Mouse (Mus musculus) brown adipose tissue, adult 24 weeks (tissue): ENCODE measurements around the gene Wdfy3. TPM values are rescaled to one million over a fixed set of nuclear protein-coding genes. Genes with fewer than 3 reads are reported as not detected.
"Not testable (repeated sequence)": the region's sequence is repeated elsewhere in the genome, so short reads cannot be mapped to it uniquely, and the experiment has no call there.

Experiments
- H3K27ac ChIP-seq: fragments of 200-500 bp; replicated peaks from 2 replicates; pipeline ENCODE4 v1.5.1; 2012; ENCODE audit warnings: low read depth, mild to moderate bottlenecking, low read length
- H3K4me1 ChIP-seq: fragments of 200-500 bp; 2 replicates; pipeline ENCODE4 v1.6.1; 2012; ENCODE audit warnings: low read length, mixed read lengths; ENCODE audit not compliant: control insufficient read depth, insufficient read depth, insufficient read length
- H3K4me3 ChIP-seq: fragments of 200-500 bp; 2 replicates; pipeline ENCODE4 v1.5.1; 2012; ENCODE audit warnings: low read depth, mild to moderate bottlenecking, low read length, moderate library complexity; ENCODE audit not compliant: insufficient read depth
- polyA plus RNA-seq: library from polyadenylated mRNA; stranded (reverse); fragments of >200 nt; gene quantifications from 2 replicates; pipeline ENCODE4 v1.2.4, GENCODE M21; 2012; ENCODE audit not compliant: missing spikeins, insufficient read depth, insufficient read length

Gene Wdfy3
- polyA plus RNA-seq, 1 experiment = 9.1 TPM

DNA sequence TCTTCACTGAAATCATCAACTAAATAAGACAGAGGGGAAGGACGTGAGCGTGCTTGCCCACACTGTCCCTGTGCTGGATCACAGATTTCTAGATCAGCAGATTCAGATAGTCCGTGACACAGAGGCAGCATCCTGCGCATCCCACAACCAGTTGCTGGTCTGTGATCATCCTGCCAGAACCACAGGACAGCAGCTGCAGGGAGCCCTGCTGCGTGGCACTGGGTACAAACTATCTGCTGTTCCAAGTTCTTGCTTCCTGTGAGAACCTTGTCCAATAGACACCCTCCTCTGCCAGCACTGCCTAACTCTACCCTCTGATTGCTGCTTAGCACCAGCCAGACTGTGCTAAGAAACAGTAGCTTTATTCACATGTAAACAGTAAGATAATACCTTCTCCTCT lies 150.2 kb downstream of the Wdfy3 start:
- no peaks in the 10 kb centered on the region for H3K4me1 ChIP-seq
- no peak overlapping the region for H3K27ac ChIP-seq
- no peak overlapping the region for H3K4me3 ChIP-seq

DNA sequence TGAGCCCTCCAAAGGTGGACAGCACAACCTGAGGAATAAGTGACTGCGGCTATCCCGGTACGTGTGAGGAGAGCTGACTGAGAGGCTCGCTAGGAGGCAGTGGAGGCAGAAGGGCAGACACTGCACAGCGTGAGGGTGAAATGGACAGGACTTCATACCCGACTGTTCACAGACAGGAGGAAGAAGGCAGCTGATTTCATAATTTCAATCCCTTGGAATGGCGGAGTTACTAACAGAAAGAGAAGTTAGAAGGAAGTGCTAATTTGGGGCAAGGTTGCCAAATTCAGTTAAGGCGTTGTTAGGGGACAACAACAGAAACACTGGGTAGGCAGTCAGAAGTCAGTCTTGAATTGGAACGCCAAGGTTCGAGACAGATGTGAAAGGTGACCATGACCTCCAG lies 160.3 kb downstream of the Wdfy3 start:
- Histone ChIP-seq H3K4me3 (no peak overlapping the region), H3K27ac (no peak overlapping the region), H3K4me1 (no peaks in the 10 kb centered on the region)

DNA sequence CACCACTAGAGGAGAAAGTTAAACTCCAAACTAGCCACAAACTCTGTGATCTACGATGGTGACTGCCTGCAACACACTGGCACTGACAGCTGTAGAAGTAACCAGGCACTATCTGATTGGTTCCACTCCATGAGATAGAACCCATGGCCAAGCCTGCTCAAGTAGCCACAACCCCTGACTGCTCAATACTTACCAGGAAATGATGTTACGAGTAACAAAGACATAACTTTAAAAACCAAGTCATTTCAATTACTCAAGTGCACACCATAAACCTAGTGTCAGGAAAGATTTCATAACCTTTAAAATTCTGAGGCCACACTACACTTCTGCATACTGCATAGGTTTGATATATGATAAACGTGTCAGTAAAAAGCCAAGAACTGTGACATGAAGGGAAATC lies 164.1 kb downstream of the Wdfy3 start:
- H3K4me3 ChIP-seq = no peak overlapping the region
- H3K4me1 ChIP-seq = no peaks in the 10 kb centered on the region
- H3K27ac ChIP-seq = no peak overlapping the region

DNA sequence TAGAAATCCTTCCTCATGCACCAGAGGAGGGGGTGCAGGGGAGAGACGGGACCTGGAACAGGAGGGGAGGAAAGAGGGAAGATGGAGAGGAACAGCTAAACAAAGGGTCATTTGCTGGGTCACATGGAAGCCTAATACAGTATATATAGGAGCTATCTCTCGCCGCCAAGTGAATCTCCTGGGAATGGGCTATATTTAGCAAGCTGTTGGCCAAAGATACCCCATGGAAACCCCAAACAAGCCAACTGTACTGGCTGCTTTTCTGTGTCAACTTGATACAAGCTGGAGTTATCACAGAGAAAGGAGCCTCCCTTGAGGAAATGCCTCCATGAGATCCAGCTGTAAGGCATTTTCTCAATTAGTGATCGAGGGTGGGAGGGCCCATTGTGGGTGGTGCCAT lies 164.9 kb downstream of the Wdfy3 start:
- H3K4me3 ChIP-seq, H3K27ac ChIP-seq, H3K4me1 ChIP-seq: not testable (repeated sequence)

GRCm38 (mm10) chr5:101902686-101903085 lies 167.0 kb downstream of the Wdfy3 start:
- H3K27ac ChIP-seq = no peak overlapping the region
- no peak overlapping the region for H3K4me3 ChIP-seq
- H3K4me1 ChIP-seq = no peaks in the 10 kb centered on the region

DNA sequence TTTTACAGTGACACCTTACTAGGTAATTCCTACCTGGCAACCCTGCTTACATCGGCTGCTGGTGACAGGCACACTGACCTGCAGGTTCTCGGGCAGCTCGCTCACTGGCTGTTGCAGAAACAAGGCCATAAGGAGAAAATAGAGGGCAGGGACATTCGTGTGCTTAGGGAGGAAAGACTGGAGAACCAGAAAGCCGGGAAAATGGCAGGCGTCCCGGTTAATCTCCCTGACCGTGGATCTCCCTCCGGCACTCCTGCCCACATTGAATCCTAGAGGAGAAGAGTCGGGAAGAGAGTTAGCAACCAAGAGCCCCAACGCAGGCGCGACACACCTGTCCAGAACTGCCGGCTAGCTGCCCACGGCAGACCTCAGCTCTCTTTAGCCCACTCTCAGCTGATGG lies 169.7 kb downstream of the Wdfy3 start:
- Histone ChIP-seq H3K4me3 (no peak overlapping the region), H3K27ac (no peak overlapping the region), H3K4me1 (no peaks in the 10 kb centered on the region)

DNA sequence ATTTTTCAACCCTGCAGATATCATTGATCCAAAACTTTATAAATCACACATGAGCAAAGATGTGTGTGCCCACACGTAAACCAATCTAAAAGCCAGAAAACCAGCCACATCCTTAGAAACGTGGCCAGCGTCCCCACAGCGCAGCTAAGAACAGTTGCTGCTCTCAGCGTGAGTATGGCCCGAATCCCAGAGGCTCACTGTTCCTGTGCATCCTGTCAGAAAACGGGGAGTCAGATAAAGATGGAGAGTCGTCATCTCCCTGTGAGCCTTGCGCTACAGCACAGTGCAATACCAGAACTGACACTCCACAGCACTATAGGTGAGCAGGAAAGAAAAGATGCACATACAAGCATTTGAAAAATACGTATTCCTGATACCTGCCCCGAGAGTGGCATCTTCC lies 172.9 kb downstream of the Wdfy3 start:
- Histone ChIP-seq H3K4me3 (no peak overlapping the region), H3K4me1 (no peaks in the 10 kb centered on the region), H3K27ac (no peak overlapping the region)

- Histone ChIP-seq H3K4me3 (no peak overlapping the region), H3K4me1 (no peaks in the 10 kb centered on the region), H3K27ac (no peak overlapping the region)
These were observed 173.7 kb downstream of the Wdfy3 start for GRCm38 (mm10) chr5:101895717-101896645.

DNA sequence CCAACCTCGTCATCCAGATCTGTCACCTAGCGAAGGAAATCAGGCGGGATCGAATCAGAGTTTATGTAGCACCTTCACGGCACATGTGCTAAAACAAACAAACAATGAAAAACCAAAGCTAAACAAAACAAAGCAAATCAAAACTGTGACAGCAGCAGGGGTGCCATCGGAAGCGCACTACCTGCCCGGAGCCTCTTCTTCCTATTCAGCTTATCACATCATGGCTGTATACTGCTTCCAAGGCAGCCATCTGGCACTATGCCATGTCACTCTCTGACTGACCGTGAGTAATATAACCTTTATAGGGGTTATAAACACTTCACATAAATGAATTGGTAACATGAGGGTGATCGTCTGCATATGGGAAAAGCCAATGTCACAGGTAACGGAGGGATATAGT lies 174.6 kb downstream of the Wdfy3 start:
- Histone ChIP-seq H3K27ac (no peak overlapping the region), H3K4me1 (no peaks in the 10 kb centered on the region)

DNA sequence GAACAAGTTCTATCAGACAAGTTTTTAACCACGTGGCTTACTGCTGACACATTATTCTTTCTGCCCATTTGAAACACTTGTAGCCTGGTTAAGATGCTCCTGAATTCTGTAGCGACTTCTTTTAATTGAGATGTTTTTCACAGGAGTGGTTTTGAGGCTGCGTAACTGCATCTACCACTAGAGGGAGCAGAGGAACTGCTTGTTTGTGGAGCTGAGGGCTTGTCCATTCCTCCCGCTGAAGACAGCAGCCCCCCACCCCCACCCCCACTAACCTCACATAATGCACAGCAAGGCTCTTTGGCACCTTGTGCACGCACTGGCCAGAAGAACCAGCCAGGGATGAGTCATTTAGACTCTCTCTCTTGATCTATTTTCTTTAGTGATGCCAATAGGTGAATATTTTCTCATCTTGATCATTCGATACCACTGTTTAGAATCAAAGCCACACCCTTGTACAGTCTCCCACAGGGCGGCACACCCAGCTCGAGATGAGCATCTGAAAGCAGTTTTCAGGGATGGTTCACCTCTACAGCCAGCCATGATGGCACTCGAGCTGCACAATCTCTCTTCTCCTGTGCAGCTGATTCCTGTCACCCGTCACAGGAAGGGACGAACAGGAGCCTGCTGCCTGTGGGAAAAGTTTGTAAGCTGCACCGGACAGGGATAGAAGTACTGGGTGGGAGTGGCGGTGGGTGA lies 175.8 kb downstream of the Wdfy3 start:
- Histone ChIP-seq H3K4me1 (no peaks in the 10 kb centered on the region), H3K27ac (no peak overlapping the region), H3K4me3 (no peak overlapping the region)

More for the DNA sequence above, 174.6 kb downstream of the Wdfy3 start:
- H3K4me3 ChIP-seq = no peak overlapping the region

DNA sequence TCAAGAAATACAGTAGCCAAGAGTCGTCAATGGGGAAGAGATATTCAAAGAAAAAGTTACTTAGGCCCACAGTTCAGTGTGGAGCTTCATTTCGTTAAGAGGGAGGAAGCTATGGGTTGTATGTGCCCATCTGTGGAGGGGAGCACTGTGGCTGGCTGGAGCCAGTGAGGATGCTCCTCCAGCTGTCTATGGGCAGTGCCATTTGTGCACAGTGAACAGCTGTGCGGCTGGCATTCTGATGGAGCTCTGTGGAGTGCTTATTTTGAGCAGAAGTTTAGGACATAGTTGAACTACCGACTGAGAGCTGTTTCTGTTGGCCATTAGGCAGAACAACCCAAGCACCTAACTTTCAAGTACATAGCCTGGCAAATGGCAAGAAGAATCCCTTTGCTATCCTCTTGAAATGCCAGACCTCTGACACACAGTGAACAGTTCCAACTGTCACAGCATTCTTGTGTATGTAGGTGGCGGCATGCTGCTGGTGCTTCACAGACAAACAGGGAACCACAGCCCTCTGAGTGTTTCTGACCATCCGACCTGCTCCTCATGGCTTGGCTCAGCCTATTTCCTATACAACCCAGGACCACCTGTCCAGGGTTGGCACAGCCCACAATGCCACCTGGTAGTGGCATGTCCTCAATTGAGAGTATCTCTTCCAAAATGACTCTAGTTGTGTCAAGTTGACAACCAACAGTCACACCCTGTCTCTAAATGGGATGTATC lies 177.9 kb downstream of the Wdfy3 start:
- Histone ChIP-seq H3K27ac (no peak overlapping the region), H3K4me1 (no peaks in the 10 kb centered on the region), H3K4me3 (no peak overlapping the region)

GRCm38 (mm10) chr5:101887989-101888388 lies 181.7 kb downstream of the Wdfy3 start:
- Histone ChIP-seq H3K4me1 (no peaks in the 10 kb centered on the region), H3K27ac (no peak overlapping the region), H3K4me3 (no peak overlapping the region)

DNA sequence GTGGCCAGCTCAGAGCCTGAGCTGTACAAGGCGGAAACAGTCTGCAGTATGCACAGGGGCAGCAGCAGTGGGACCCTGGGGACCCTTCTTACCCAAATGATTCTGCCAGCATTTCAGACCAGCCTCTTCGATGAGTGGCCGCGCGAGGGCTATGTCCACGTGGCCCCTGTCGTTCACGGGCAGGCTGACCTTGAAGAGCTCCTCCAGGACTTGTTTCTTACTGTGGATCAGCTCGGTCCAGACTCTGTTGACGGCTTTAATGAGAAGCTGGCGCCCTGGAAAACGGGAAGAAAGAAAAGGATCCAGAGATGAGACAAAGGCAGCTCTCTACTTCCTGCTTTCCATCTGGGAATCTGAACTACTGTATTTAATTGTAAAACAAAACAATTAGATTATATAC lies 184.7 kb downstream of the Wdfy3 start:
- Histone ChIP-seq H3K4me3 (no peak overlapping the region), H3K27ac (no peak overlapping the region), H3K4me1 (no peaks in the 10 kb centered on the region)

GRCm38 (mm10) chr5:101882191-101882590 lies 187.5 kb downstream of the Wdfy3 start:
- Histone ChIP-seq H3K27ac (no peak overlapping the region), H3K4me3 (no peak overlapping the region), H3K4me1 (no peaks in the 10 kb centered on the region)

DNA sequence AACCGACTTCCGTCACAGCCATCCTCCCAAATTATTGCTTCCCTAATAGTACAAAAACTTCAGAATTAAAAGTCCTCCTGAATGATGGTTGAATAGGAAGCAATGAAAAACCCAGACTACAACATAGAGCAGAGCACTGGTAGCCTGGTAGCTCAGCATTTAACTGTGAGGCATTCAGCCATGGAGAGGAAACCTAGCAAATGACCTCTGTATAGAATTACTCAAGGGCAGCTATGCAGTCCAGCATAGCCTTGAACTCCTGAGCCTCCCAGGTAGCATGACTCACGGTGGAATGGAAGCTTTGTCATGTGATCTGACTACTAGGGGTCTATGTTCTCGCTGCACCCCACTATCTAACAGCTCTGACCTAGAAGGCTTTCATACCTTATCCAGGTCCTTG lies 189.8 kb downstream of the Wdfy3 start:
- Histone ChIP-seq H3K27ac (no peak overlapping the region), H3K4me3 (no peak overlapping the region), H3K4me1 (no peaks in the 10 kb centered on the region)
